Mouse (Mus musculus) cortical plate, adult 2 months (tissue): ENCODE measurements around the gene Hist1h2ah.

Experiments
- CTCF ChIP-seq: fragments of 200-500 bp; IDR thresholded peaks from 2 replicates; pipeline ENCODE4 v1.5.1; 2011; ENCODE audit warnings: mild to moderate bottlenecking, control low read depth, low read length; ENCODE audit not compliant: insufficient read depth; ENCODE audit errors: extremely low read depth
- POLR2A ChIP-seq: fragments of 200-500 bp; IDR thresholded peaks from 2 replicates; pipeline ENCODE4 v1.6.1; 2011; ENCODE audit warnings: mild to moderate bottlenecking, low read length, control low read depth; ENCODE audit not compliant: insufficient read depth; ENCODE audit errors: extremely low read depth

- TF ChIP-seq POLR2A (no peak), CTCF (no peak)
These were observed 13.8 kb downstream of the Hist1h2ah start for GRCm38 (mm10) chr13:22021581-22021980.
